Mouse (Mus musculus): Measurements from ENCODE around the gene Ngdn.

DNA sequence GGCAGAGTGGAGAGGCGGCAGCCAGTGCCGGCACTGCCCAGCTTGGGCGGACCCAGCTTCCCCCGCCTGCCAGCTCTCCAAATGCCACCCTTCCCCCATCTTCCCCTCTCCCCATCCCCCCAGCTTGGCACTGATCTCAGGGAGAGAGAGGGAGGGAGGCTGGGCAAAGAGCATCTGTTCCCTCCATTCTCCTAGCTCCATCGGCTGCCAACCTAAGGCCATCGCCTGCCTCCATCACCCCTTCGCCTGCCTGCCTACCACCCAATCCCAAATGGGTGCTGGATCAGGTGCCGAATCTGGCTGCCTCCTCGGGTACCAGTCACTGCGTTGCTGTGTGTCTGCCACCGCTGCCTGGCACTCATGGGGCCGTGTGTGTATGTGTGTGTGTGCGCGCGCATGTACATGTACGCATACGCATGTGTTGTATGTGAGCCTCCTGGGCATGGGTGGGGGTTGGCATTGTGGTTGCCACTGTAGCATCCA is 38.5 kb downstream of the Ngdn start:
- TF ChIP-seq EP300 (IDR thresholded peaks at IDR 0.05; ENCODE audit: low read depth), result no peak
- no peak for TF ChIP-seq CTCF (IDR thresholded peaks at IDR 0.05; ENCODE audit: low read depth)

Measured in liver, postnatal 0 days (tissue).